Mouse (Mus musculus) erythroblast, adult 5-6 weeks (primary cell): ENCODE data around the gene Pla2g4b. TPM values are rescaled to one million over a fixed set of nuclear protein-coding genes. Genes with fewer than 3 reads are reported as not detected.

Source experiments
- ATAC-seq: replicated peaks from 2 replicates; pipeline ENCODE4 v1.8.0; 2016; ENCODE audit warnings: moderate number of reproducible peaks, mild to moderate bottlenecking, moderate TSS enrichment, inconsistent platforms; ENCODE audit not compliant: poor library complexity, low FRiP score, severe bottlenecking
- total RNA-seq, 2 experiments: library from RNA; stranded (forward) in 1 of 2; stranded (reverse) in 1 of 2; fragments of 150-400 nt in 1 of 2; fragments of 200-764, 138-1000 nt in 1 of 2; gene quantifications; 2 replicates each; pipeline versions ENCODE4 v1.2.3 to v1.2.4; 2015 to 2017; ENCODE audit warnings: low replicate concordance in 2 of 2

The Pla2g4b gene
- total RNA-seq, 2 experiments from 2014 or later: 3.0 TPM; not detected in 1

DNA sequence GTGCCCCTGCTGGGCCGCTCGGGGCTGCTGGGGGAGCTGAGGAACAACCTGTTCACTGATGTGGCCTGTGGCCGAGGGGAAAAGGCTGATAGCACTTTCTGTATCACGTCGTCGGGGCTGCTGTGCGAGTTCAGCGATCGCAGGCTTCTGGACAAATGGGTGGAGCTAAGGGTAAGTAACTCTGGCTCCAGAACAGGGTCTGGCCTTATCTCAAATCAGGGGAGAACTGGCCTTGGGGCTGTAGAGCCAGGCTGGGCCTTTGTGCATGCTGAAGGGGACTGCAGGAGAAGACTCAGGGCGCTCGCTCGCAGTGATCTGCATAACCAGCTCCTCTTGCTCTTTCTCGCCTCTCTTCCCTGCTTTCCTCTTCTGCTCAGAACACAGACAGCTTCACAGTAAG lies 20.3 kb upstream of the Pla2g4b start:
- no peak for ATAC-seq

- ATAC-seq: no peak
Observed at GRCm38 (mm10) chr2:120013831-120014486, 19.3 kb upstream of the Pla2g4b start.

GRCm38 (mm10) chr2:120015882-120016281 lies 17.3 kb upstream of the Pla2g4b start:
- no peak for ATAC-seq

DNA sequence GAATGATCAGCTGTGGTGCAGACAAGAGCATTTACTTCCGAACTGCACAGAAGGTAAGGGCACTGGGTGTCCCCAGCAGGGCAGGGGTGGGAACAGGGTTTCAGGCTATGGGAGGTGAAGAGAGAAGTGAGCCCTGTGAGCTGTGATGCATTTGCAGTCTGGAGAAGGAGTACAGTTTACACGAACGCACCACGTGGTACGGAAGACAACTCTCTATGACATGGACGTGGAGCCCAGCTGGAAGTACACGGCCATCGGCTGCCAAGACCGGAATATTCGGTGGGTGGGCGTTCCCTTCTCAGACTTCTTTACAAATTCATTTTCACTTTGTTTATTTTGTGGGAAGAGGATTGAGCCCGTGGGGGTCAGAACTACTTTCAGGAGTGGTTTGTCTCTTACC lies 15.6 kb upstream of the Pla2g4b start:
- ATAC-seq: no peak

DNA sequence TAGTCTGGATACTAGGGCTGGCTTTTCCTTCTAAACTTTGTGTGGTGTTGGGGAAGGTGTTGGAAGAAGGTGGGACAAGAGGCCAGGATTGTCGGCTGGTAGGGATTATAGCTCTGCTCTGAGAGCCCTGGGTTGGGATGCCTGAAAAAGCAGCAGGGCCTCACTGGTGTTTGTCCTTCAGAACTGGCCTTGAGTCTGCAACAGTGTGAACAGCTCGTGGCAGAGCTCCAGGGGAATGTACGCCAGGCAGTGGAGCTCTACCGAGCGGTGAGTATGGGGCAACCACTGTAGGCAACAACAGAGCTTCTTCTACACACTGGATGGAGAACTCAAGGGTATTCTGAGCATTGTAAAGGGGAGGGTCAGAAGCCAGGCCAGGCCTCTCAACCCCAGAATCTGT lies 8.9 kb upstream of the Pla2g4b start:
- ATAC-seq: no peak

- peak; percentile 95 for ATAC-seq
Observed at GRCm38 (mm10) chr2:120026984-120027949, 6.0 kb upstream of the Pla2g4b start, which contains the start of the genes Jmjd7 and Gm28042. Jmjd7 (plus strand) TSS chr2:120027483. Gm28042 (plus strand) TSS chr2:120027493.

GRCm38 (mm10) chr2:120027950-120028331 lies 5.3 kb upstream of the Pla2g4b start:
- ATAC-seq: no peak

- no peak for ATAC-seq
Observed at GRCm38 (mm10) chr2:120030380-120030779, 2.8 kb upstream of the Pla2g4b start.

GRCm38 (mm10) chr2:120033726-120034125 lies 509 bp downstream of the Pla2g4b start:
- ATAC-seq: no peak

GRCm38 (mm10) chr2:120037744-120038143 lies 4.5 kb downstream of the Pla2g4b start:
- ATAC-seq: no peak

GRCm38 (mm10) chr2:120040991-120041390 lies 7.8 kb downstream of the Pla2g4b start:
- ATAC-seq: no peak

DNA sequence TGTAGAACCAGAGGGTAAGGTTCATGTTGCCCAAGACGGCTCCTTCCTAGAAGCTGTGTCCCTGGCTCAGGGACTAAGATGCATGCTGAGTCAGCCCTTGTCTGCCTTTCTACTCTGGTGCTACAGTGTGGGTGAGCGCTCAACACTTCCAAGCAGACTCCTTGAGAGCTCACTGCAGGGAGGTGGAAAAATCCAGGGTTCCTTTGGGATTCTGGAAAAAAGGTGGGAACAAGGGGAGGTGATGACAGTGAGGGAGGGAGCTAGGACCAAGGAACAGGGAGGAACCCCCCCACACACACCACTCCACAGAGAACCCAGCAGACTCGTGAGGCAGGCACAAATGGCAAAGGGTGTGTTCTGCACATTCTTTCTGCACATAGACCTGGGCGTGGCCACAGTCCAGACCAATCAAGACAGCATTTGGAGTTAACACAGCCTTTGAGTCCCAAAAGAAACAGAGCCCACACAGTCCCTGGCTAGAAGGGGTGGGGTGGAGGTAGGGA lies 10.9 kb downstream of the Pla2g4b start:
- no peak for ATAC-seq

- no peak for ATAC-seq
Observed at GRCm38 (mm10) chr2:120044676-120045075, 11.5 kb downstream of the Pla2g4b start.

GRCm38 (mm10) chr2:120046486-120047310 lies 13.5 kb downstream of the Pla2g4b start:
- no peak for ATAC-seq

DNA sequence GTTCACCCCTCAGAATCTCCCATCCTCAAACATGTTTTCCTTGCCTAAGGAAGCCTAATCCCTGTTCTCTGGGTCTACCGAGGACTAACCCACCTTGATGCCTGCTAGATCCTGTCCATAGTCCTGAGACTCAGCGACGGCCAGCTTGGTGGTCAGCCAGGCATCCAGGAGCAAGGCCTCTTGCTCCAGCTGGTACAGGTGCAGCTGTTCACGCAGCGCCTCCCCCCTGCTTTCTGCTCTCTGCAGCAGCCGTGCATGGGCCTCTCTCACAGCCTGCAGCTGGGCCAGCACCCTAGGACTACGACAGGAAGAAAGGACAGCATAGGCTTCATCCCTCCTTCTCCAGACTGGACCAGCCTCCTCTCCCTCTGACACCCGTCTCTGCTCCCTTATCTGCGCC lies 15.0 kb downstream of the Pla2g4b start:
- ATAC-seq: no peak

- no peak for ATAC-seq
Observed at GRCm38 (mm10) chr2:120049632-120050274, 16.5 kb downstream of the Pla2g4b start.

GRCm38 (mm10) chr2:120051405-120051804 lies 18.2 kb downstream of the Pla2g4b start:
- ATAC-seq: no peak

GRCm38 (mm10) chr2:120054771-120055552 lies 21.7 kb downstream of the Pla2g4b start:
- ATAC-seq: no peak

DNA sequence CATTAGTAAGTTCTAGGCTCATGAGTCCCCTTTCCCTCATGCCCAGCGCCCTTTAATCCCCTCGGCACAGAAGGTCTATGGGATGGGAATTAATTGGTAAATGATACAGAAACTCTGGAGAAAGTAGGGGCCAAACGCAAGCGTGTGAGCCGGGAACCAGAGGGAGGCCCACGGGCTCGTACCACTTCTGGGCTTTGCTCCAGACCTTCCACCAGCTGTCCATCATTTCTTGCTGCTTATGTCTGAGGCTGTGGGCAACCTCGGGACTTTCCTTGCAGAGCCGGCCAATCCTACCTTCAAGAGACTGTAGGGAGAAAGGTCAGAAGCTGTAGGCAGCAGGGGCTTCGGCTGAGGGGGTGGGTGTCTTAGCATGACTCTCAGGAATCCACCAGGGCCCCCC lies 22.7 kb downstream of the Pla2g4b start:
- ATAC-seq: no peak
